Mouse (Mus musculus) midbrain, embryonic 10.5 days (tissue): Measurements from ENCODE around the gene Fryl. TPM values are rescaled to one million over a fixed set of nuclear protein-coding genes. Genes with fewer than 3 reads are reported as not detected.
A peak's percentile ranks its signal among the peaks of the same experiment; 100 is the strongest.

Source experiments
- DNase-seq: peaks from one replicate; pipeline ENCODE4 v3.0.0-alpha.2; 2017; ENCODE audit warnings: low spot score
- H3K27ac ChIP-seq: fragments of 300-500 bp; sonication (generic); replicated peaks from 2 replicates; pipeline ENCODE4 v1.5.1; 2016; ENCODE audit warnings: mild to moderate bottlenecking
- H3K27me3 ChIP-seq: fragments of 300-500 bp; sonication (generic); 2 replicates; pipeline ENCODE4 v1.6.1; 2016; ENCODE audit warnings: low read depth, mild to moderate bottlenecking; ENCODE audit not compliant: poor library complexity, severe bottlenecking
- H3K36me3 ChIP-seq: fragments of 300-500 bp; sonication (generic); 2 replicates; pipeline ENCODE4 v1.6.1; 2016; ENCODE audit warnings: mild to moderate bottlenecking, moderate library complexity
- H3K4me1 ChIP-seq: fragments of 300-500 bp; sonication (generic); 2 replicates; pipeline ENCODE4 v1.6.1; 2016
- H3K4me3 ChIP-seq: fragments of 300-500 bp; sonication (generic); 2 replicates; pipeline ENCODE4 v1.5.1; 2016; ENCODE audit warnings: mild to moderate bottlenecking, moderate library complexity
- H3K9me3 ChIP-seq: fragments of 300-500 bp; sonication (generic); replicated peaks from 2 replicates; pipeline ENCODE4 v1.6.1; 2016; ENCODE audit warnings: mild to moderate bottlenecking
- WGBS: fragments of 180-500 bp; shearing (Covaris S2); methylation state at CpG from one replicate; pipeline ENCODE4 v1.1.7; 2016; 5-methylcytosine and 5-hydroxymethylcytosine counted together
- polyA plus RNA-seq: library from polyadenylated mRNA; unstranded; fragments of >200 nt; fragmentation: Nextera tagmentation; extraction: Ambion mirVana; gene quantifications from 2 replicates; pipeline ENCODE4 v1.2.1, GENCODE M21; 2016

The Fryl gene
- polyA plus RNA-seq, 1 experiment from 2014 or later: 23.7 TPM

DNA sequence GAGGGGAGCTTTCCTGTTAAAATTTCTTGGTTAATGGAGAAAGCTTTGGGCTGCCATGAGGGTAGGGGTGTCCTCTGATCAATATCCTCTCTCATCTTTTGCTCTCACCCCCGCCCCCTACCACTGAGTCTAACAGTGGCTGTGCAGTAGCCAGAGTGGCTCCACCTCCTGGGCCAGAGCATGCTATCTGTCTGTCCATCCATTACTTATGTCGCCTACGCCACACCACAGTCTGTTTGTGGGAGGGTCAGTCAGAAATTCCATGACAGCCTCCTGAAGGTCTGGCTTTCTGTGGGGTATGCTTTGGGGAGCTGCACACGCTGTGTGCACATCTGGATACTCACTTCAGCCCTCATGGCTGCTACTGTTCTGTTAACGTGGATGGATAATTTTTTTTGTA lies 174.9 kb downstream of the Fryl start:
- H3K27ac ChIP-seq: no peak overlapping the region
- H3K27me3 ChIP-seq: no peaks in the 10 kb centered on the region
- DNase-seq: no peak
- peaks cover 73% of the 10 kb centered on the region for H3K36me3 ChIP-seq
- no peaks in the 10 kb centered on the region for H3K9me3 ChIP-seq
- WGBS: 91% methylated on average over 5 of the region's 5 CpGs
- H3K4me3 ChIP-seq: no peak overlapping the region
- no peaks in the 10 kb centered on the region for H3K4me1 ChIP-seq

DNA sequence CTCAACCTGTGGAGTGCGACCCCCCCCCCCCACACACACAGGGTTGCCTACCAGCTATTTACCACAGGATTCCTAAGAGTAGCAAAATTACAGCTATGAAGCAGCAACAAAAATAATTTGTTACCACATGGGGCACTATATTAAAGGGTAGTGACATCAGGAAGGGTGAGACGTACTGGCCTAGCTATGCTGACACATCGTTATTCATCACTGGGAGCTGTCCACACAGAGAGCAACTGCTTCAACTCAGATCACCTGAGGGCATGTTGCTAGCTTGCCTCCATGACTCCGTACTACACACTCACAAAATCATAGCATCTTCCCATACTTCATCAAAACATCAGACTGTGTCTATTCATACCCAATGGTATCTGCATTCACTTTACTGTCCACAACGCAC lies 176.6 kb downstream of the Fryl start:
- Histone ChIP-seq H3K9me3 (no peaks in the 10 kb centered on the region), H3K36me3 (peaks cover 82% of the 10 kb centered on the region), H3K4me1 (no peaks in the 10 kb centered on the region), H3K4me3 (no peak overlapping the region), H3K27ac (no peak overlapping the region), H3K27me3 (no peaks in the 10 kb centered on the region)
- WGBS: 92% methylated on average over 5 of the region's 5 CpGs
- DNase-seq: no peak

DNA sequence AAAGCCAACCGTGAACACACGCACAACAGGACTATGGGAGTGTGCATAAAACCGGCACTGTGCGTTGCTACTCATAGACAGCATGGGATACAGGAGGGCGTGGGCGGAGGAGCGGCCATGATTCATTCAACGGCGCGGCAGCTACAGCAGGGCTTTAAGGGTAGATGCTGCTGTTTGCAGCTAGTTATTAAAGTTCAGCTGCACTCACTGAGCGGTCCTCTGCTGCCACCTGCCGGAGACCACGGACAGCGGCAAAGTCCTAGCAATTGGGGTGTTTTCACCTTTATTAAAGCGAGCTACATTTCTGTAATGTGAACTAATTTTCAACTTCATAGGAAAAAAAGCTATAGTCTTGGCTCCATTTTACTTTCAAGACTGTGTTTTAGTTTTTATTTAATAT lies 185.1 kb downstream of the Fryl start:
- H3K27me3 ChIP-seq: no peaks in the 10 kb centered on the region
- peaks cover 93% of the 10 kb centered on the region for H3K36me3 ChIP-seq
- 47% methylated on average over 15 of the region's 15 CpGs for WGBS
- no peak overlapping the region for H3K27ac ChIP-seq
- DNase-seq: peak; percentile 68
- no peak overlapping the region for H3K4me3 ChIP-seq
- no peaks in the 10 kb centered on the region for H3K9me3 ChIP-seq
- no peaks in the 10 kb centered on the region for H3K4me1 ChIP-seq

DNA sequence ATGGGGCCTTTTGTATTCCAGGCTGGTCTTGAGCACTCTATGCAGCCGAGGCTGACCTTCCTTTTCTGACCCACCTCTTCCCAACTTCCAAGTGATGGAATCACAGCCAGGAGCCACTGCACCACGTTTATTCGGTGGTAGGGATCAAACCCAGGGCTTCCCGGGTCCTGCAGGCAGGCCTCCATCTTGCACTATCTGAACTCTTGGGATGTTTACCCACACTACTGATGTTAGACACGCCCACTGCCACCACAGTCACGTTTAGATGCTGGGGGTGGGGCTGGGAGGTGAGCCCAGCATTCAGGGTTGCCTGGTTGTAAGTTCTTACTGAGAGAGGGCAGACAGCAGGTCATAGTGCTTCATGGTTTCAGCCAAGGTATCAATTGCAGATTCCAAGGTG lies 189.5 kb downstream of the Fryl start:
- H3K36me3 ChIP-seq: peaks cover 85% of the 10 kb centered on the region
- DNase-seq: no peak
- H3K9me3 ChIP-seq: no peaks in the 10 kb centered on the region
- H3K4me1 ChIP-seq: no peaks in the 10 kb centered on the region
- H3K27me3 ChIP-seq: no peaks in the 10 kb centered on the region
- H3K27ac ChIP-seq: no peak overlapping the region
- H3K4me3 ChIP-seq: no peak overlapping the region
- 55% methylated on average over 6 of the region's 6 CpGs for WGBS

GRCm38 (mm10) chr5:73063768-73064669 lies 192.4 kb downstream of the Fryl start:
- Histone ChIP-seq H3K36me3 (peaks cover 72% of the 10 kb centered on the region), H3K4me1 (no peaks in the 10 kb centered on the region), H3K4me3 (no peak overlapping the region), H3K27ac (no peak overlapping the region), H3K27me3 (no peaks in the 10 kb centered on the region), H3K9me3 (no peaks in the 10 kb centered on the region)
- WGBS: 84% methylated on average over 13 of the region's 13 CpGs
- DNase-seq: no peak

GRCm38 (mm10) chr5:73061506-73062155 lies 194.8 kb downstream of the Fryl start:
- no peak overlapping the region for H3K4me3 ChIP-seq
- DNase-seq: no peak
- H3K9me3 ChIP-seq: no peaks in the 10 kb centered on the region
- H3K27me3 ChIP-seq: no peaks in the 10 kb centered on the region
- no peak overlapping the region for H3K27ac ChIP-seq
- H3K4me1 ChIP-seq: no peaks in the 10 kb centered on the region
- H3K36me3 ChIP-seq: peaks cover 67% of the 10 kb centered on the region
- 82% methylated on average over 11 of the region's 11 CpGs for WGBS

- H3K36me3 ChIP-seq: peaks cover 73% of the 10 kb centered on the region
Measured at GRCm38 (mm10) chr5:73056937-73057336, 199.5 kb downstream of the Fryl start.

DNA sequence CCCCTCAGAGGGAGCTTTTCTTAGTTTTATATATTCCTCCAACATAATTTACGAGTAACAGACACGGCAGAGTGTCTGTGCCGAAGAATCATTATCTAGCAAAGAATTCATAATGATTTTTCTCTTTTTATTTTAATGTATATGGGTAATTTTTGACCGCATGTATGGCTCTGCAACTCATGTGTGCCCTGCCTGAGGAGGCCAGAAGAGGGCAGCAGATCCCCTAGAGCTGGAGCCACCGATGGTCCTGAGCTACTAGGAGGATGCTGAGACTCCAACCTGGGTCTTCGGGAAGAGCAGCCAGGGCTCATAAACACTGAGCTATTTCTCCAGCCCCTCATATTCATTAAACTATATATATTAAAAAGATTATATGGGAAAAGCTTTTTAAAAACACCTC lies 200.0 kb downstream of the Fryl start:
- Histone ChIP-seq H3K27ac (no peak overlapping the region), H3K4me1 (no peaks in the 10 kb centered on the region), H3K4me3 (no peak overlapping the region), H3K36me3 (peaks cover 78% of the 10 kb centered on the region), H3K9me3 (no peaks in the 10 kb centered on the region), H3K27me3 (no peaks in the 10 kb centered on the region)
- 93% methylated on average over 6 of the region's 6 CpGs for WGBS
- DNase-seq: no peak

More at GRCm38 (mm10) chr5:73056937-73057336, 199.5 kb downstream of the Fryl start:
- no peak overlapping the region for H3K27ac ChIP-seq
- no peaks in the 10 kb centered on the region for H3K4me1 ChIP-seq
- no peak overlapping the region for H3K4me3 ChIP-seq
- no peaks in the 10 kb centered on the region for H3K27me3 ChIP-seq
- H3K9me3 ChIP-seq: no peaks in the 10 kb centered on the region
- WGBS: 96% methylated on average over 5 of the region's 5 CpGs
- no peak for DNase-seq

DNA sequence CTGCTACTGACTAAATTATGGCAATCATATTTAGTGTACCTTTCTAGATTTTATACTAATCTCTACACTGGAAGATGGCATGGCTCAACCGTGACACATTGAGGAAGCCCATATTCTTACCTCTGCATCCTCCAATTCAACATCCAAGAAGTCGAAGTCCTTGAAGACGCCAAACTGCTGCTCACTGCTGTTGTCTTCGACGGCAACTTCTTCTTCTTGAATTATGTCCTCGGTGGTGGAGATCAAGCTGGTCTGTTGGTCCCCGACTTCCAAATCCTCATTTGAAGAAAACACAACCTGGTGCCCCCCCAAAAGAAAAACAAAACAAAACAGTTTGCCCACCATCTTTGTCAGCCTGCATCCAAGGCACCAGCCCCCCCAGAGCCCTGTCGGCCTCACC lies 202.5 kb downstream of the Fryl start:
- no peak for DNase-seq
- no peak overlapping the region for H3K4me3 ChIP-seq
- no peaks in the 10 kb centered on the region for H3K4me1 ChIP-seq
- H3K27ac ChIP-seq: no peak overlapping the region
- no peaks in the 10 kb centered on the region for H3K27me3 ChIP-seq
- H3K9me3 ChIP-seq: no peaks in the 10 kb centered on the region
- WGBS: 93% methylated on average over 8 of the region's 8 CpGs
- peaks cover 93% of the 10 kb centered on the region for H3K36me3 ChIP-seq

DNA sequence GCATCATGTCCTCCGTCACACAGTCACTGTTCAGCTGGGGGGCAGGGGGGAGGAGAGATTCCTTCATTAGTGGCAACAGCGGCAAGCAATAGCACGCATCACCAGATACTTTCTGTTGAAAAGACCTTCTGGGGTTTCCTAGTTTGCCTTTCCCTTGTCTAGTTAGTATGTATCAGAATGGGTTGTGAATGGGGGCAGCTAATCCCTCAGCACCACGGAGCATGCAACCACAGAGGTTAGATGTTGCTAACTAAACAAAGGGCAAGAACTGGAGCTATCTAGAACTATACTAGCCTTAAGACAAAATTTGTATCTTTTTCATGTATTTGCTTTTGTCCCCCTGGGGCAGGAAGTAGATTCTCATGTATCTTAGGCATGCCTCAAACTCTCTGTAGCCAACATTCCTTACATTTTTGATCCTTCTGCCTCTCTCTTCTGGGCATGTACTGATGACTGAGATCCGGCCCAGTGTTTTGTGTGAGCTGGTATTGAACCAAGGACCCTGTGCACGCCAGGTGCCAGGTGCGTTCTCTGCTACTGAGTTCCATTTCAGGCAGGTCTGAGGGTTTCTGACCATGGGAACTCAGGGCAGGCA lies 208.7 kb downstream of the Fryl start:
- Histone ChIP-seq H3K4me3 (no peak overlapping the region), H3K27me3 (no peaks in the 10 kb centered on the region), H3K36me3 (peaks cover 98% of the 10 kb centered on the region), H3K9me3 (no peaks in the 10 kb centered on the region), H3K27ac (no peak overlapping the region), H3K4me1 (no peaks in the 10 kb centered on the region)
- DNase-seq: no peak
- WGBS: 74% methylated on average over 7 of the region's 7 CpGs

GRCm38 (mm10) chr5:73044055-73044454 lies 212.4 kb downstream of the Fryl start:
- H3K36me3 ChIP-seq: peaks cover 71% of the 10 kb centered on the region
- H3K27ac ChIP-seq: no peak overlapping the region
- H3K27me3 ChIP-seq: no peaks in the 10 kb centered on the region
- H3K4me1 ChIP-seq: no peaks in the 10 kb centered on the region
- no peak for DNase-seq
- no peak overlapping the region for H3K4me3 ChIP-seq
- H3K9me3 ChIP-seq: no peaks in the 10 kb centered on the region
- WGBS: 95% methylated on average over 2 of the region's 2 CpGs

- no peaks in the 10 kb centered on the region for H3K27me3 ChIP-seq
- WGBS: 85% methylated on average over 11 of the region's 11 CpGs
- H3K36me3 ChIP-seq: peaks cover 85% of the 10 kb centered on the region
- H3K4me3 ChIP-seq: no peak overlapping the region
- H3K9me3 ChIP-seq: no peaks in the 10 kb centered on the region
- H3K27ac ChIP-seq: no peak overlapping the region
- DNase-seq: no peak
- H3K4me1 ChIP-seq: no peaks in the 10 kb centered on the region
Measured at GRCm38 (mm10) chr5:73032481-73032880, 223.9 kb downstream of the Fryl start.

- Histone ChIP-seq H3K4me1 (no peaks in the 10 kb centered on the region), H3K27me3 (no peaks in the 10 kb centered on the region), H3K4me3 (no peak overlapping the region), H3K27ac (no peak overlapping the region), H3K9me3 (no peaks in the 10 kb centered on the region), H3K36me3 (peaks cover 83% of the 10 kb centered on the region)
- no peak for DNase-seq
- WGBS: 89% methylated on average over 13 of the region's 13 CpGs
Measured at GRCm38 (mm10) chr5:73028646-73029045, 227.8 kb downstream of the Fryl start.
